Mouse (Mus musculus) left cerebral cortex, adult 18-20 months (tissue): ENCODE measurements around the gene Ooep. TPM values are rescaled to one million over a fixed set of nuclear protein-coding genes. Genes with fewer than 3 reads are reported as not detected.
"Not testable (repeated sequence)": the region's sequence is repeated elsewhere in the genome, so short reads cannot be mapped to it uniquely, and the experiment has no call there.

Experiments used
- DNase-seq, 2 experiments: peaks; one replicate each; pipeline ENCODE4 v3.0.0; 2021 to 2022; ENCODE audit warnings: low spot score in 2 of 2, mixed read lengths in 1 of 2
- total RNA-seq, 2 experiments: library from RNA; stranded (reverse); gene quantifications; 2 replicates each; pipeline ENCODE4 v1.2.3; 2021

Gene Ooep
- total RNA-seq, 2 experiments from 2014 or later = not detected

DNA sequence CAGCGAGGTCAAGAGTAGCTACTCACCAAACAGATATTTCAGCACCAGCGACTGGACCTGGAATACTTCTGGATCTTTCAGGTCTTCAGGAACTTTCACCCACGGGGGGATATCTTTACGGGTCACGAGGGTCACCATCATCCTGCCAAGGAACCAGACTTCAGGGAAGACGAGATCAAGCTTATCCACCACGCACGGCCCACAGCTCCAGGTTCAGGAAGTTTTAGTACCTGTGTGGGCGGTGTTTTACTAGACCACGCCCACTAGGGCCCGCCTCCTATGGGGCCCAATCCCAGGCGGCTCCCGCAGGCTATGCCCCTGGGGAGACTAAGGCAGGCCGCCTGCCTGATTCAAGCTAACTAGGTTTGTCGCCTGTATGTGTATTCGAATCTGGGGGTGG is 10.6 kb downstream of the Ooep start, which contains the start of gene Dppa5a:
Gene Dppa5a, minus strand, starts transcription at position 219 of the 400 bp plus-strand sequence.
- DNase-seq = not testable (repeated sequence)

DNA sequence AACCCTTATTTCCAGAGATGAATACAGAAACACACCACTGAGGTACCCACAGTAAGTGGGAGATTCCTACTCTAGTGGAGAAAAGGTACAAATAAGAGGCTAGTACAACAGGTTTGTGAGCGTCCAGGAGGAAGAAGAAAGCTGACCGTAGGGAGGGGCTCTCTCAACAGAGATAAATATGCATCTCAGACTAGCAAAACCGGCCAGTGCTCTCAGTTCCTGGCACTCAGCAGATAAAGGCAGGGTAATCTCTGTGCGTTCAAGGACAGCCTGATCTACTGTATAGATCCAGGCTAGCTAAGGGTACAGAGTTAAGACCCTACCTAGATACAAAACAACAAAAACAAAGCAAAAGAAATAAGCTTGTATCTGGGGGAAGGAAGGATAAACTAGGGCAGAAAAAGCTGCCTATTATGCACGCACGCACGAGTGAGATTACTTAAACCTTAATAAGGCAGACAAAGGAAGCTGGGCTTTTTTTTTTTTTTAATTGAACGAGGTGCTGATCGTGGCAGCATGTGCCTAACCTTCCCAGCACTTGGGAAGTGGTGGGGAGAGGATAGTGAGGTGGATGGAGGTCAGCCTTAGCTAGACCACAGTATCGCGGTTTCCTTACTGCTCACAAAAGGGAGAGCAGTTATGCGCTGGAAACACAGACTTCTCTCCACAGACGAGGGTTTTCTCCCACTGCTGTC is 12.5 kb downstream of the Ooep start:
- no peak for DNase-seq

DNA sequence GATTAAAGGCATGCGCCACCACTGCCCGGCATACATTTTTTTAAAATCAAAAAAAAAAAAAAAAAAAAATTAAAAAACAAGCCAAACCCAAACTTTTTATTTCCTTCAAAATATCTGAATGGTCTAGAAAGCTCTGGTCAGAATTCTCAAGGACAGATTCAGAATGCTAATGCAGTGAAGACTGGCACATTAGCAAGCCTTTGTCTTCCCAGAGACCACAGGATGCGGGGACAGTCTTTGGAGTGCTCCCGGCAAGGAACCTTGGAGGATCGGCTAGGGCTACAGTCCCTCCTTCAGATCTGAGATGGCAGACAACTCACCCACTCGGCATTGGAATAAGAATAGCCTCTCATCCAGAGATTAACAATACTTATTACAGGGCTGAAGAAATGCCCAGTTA is 13.8 kb downstream of the Ooep start:
- DNase-seq = no peak

DNA sequence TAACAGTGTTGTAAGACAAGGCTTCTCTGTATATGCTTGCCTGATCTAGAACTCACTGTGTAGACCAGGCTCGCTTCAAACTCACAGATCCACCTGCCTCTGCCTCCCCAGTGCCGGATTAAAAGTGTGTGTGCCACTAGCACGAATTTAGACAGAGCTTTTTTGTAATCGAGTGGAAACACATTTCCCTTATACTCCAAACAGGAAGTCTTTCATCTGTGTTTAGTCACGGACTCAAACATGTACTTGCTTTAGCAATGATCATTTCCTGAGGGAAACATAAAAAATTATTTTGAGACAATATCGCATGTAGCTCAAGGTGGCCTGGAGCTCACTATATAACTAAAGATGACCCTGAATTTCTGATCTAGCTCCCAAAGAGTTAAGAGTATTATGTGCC is 15.2 kb downstream of the Ooep start:
- DNase-seq = no peak

DNA sequence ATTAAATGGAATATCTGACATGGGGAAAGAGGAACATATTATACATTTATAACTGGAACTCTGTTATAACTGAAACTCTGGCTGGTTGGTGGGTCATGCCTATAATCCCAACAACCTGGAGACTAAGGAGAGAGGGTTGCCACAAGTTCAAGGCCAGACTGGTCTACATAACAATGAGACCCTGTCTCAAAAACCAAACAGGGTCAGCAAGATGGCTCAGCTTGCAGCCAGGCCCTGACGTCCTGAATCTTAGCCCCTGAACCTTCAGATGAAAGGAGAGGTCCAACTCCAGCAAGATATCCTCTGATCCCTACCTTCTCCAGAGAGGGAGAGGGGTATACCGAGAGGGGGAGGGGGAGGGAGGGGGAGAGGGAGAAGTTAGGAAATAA is 18.0 kb downstream of the Ooep start:
- DNase-seq = no peak

DNA sequence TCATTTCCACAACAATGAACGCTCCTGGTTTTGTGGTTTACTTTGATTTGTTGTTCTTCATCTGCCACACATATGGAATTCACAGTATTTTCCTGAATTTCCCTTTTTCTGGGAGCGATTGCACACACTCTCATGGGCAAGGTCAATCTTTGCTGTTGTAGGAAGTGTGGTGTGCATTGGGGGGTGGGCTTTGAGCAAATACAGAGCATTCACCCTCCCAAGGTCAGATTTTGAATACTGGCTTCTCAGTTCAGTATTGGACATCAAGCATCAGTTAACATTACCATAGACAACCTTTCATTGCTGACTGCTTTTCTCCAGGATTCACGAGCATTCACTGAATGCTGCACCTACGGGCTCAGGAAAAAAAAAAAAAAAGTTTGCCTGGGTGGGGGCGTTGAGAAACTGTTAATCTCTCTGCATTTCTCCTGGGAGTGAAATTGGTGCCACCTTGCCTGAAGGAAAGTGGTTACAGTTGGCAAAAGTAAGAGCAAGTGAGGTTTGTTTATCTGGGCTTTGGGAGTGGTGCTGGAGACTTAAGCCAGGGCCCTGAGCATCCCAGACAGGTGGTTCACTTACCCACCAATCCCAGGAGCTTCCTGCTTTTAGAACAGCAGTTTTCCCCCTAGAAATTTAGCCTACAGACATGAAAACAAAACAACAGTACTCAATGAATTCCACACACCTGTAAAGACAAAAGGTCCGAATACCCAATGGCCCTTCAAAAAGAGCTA is 18.6 kb downstream of the Ooep start:
- no peak for DNase-seq

DNA sequence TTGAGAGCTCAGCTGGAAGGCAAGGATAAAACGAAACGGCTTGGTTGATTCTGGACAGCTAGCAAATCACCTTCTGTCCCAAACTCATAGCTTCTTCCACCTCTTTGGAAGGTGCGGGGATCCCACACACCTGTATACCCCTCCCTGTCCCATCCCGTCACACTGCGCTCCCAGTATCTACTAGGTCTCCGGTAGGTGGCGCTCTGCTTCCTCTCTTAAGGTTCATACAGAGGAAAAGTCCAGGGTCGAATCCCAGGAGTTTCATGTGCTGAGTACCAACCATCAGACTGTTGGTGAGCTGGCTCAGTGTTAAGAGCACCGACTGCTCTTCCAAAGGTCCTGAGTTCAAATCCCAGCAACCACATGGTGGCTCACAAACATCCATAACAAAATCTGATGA is 20.5 kb downstream of the Ooep start:
- peak; percentile 36 to 68 for DNase-seq

DNA sequence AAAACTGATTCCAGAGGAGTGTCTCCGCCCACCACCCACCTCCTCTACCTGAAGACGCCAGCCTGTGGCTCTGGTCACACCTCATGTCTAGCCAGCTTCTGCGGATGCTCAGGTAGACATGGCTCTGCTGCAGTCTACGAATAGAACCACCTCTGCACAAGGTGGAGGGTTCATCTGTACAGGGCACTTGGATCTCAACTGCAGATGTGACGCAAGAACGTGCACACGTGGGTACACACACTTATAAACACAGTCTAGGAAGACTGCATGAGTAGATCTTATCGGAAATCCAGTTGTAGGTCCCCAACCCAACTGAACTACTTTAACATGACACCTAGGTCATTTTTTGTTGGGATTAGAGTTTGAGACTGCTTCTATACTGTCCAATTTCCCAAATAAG is 22.9 kb downstream of the Ooep start, which contains the start of gene Gsta2:
Gene Gsta2, minus strand, starts transcription at position 178 of the 400 bp plus-strand sequence.
- no peak for DNase-seq

DNA sequence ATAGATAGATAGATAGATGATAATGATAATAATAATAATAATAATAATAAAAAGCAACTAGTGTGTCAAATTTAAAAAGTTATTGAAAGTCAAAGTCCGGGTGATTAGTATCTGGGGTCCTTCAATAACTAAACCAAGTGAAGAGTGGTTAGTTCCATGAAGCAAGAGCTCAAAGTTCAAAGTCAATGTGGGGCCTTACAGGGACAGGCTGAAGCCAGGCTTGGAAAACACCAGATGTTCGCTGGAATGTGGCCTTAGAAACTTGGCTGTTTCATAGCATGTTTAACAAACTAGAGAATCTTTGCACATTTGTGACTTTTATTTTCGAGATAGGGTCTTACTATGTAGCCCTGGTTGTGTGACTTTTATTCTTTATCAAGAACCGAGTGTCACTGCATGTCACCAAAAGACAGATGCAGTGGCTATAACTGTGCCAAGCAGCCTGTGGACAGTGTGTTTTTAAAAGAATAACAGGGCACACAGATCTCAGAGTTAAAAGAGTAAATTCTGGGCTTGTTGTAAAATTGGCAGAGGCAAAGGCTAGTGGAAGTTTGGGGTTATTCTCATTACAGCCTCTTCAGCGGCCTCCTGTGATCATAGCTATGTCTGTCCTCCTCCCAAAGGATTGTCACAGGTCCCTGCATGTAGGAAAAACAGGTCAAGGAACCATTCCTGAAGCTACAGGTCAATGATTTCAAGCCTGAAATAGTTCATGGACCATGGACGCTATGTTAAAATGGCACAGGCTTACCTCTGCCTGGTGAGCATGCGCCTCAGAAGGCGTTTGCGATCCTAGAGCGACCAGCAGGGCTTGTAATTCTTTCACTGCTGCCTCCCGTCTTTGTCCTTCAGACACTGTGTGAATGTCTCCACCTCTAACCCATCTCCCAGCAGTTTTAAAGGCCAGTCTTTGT is 23.6 kb downstream of the Ooep start:
- no peak for DNase-seq

DNA sequence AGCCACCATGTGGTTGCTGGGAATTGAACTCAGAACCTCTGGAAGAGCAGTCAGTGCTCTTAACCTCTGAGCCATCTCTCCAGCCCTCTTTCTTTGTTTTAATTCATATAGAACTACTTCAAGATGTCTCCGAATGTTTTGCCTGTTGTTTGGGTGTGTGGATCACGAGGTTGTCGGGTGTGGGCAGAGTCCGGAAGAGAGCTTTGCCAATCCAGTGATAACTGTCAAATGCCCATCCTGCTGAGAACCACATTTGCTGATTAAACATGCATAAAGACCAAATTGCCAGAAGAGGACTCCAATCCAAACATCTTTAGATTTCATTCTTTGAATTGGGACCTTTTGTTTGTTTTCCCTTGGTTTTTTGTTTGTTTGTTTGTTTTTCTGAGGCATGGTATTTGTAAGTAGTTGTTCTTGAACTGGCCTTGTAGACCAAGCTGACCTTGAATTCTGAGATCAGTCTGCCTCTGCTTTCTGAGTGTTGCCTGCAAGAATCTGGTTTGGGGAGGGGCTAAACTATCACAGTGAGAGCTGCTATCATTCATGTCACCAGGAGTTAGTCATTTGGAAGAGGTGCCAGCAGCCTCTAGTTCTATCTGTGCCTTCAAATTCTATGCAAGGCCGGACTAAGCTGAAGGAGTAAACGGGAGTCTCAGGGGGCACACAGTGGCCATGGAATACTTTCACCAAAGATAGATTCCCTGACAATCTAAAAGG is 26.9 kb downstream of the Ooep start:
- no peak for DNase-seq

DNA sequence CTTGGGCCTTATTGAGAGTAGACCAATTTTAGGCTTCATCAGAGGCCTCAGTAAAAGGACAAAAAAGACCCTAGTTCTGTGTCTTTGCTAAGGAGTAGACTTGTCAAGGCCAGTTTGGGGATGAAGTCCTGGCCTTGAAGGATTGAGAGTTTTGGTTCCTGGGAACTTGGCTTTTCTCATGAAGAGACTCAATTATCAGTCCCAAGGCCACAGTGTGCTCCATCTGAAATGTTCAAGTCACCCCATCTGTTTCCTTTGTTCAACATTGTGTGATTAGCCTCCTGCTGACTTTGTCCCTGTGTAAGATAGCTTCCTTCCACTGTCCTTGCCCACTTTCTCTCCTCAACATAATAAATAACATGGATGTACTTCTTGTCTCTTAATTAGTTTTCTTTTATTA is 28.5 kb downstream of the Ooep start:
- DNase-seq = not testable (repeated sequence)

DNA sequence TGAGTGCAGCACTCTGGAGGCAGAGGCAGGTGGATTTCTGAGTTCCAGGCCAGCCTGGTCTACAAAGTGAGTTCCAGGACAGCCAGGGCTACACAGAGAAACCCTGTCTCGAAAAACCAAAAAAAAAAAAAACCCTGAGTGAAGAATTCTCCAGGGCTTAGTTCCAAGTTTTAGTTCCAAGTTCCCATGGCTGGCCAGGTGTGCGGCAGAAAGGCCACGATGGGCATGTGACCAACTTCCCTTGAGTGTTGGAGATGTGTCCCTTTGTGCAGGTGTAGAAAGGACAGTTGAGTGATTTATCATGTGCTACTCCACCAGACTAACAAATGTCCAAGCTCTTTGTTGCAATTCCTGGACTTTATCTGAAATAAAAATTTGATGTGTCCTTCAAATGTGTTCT is 29.4 kb downstream of the Ooep start:
- not testable (repeated sequence) for DNase-seq

DNA sequence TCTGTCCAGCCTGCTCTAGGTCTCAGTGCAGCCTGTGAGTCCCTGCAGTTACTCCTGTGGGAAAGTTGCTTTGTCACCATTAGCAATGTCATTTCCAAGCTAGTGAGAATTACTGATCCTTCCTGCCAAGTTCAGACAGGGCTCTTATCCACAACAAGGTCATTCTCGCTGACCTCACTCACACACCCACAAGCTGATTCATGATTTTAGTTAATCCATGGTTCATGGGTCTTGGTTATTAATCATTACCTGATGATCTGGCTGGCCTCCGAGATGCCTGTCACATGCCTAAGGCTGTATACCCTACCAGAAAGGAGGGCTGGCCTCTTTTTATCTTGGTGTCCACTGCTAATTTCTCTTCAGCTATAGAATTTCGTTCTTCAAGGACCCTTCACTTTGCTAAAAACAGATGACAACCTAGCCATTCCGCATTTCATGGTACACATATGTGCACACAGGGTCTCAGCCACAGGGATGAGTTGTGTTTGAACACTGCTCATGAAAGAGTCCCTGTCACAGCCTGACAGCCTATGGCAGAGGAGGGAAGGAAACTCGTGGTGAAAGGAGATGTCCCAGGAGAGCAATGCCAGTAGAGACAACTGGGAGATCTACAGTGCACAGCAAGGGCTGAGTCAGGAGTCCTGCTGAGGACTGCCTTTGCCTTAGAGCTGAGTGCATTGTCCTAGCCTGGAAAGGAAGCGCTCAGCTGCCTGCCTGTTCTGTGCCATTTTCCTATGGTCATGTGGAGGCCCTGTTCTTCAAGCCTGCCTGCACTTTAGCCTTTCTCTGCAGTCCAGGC is 30.1 kb downstream of the Ooep start:
- not testable (repeated sequence) for DNase-seq

DNA sequence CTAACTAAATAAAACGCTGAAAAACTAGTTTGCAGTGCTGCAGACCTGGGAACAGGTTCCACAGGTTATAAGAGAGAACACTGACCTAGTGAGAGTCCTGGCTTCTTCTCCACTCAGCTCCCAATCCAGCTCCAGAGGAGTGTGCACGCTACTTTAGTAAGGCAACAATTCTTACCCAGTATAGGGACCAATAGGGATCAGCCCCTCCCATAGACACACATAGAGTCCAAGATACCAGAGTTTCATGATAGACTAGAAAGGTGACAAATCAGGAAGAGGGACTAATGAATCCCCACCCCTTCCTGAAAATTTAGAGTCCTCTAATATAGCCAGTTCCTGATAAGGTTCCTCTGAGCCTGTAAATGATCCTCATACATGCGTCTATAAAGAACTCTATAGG is 31.5 kb downstream of the Ooep start:
- no peak for DNase-seq

DNA sequence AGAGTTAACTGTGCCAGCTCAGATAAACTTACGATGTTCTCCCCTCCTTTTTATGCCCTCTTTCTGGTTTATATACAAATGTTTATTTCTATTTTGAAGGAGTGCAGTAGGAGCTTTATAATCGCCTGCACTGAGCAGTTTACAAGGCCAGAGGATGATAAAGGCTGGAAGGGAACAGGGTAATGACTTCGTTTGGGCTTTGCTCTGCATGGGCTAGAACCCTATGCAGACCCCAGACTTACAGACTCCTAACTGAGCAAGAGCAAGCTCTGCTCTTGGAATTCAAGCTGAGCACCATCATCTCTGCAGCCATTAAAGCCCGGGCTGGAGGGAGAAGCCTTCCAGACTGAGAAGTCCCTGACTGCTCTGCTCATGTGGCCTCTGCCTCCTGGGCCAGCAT is 33.3 kb downstream of the Ooep start:
- not testable (repeated sequence) for DNase-seq

DNA sequence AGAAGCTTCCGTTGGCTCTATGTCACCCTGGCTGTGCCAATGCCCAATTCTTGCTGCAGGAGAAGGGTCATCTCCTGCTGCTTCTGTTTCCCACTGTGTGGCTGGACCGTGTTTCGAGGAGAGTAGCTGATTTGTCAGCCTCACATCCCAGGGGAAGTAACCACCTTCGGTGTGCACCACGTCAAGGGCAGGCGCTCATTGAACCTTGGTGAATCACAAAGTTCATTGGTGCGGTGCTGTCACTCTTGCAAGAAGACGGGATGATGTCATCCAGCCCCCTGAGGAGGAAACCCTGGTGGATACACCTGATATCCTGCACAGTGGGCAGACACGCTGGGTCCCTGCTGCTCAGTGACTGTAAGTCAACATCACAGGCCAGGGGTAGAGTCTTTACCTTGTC is 35.5 kb downstream of the Ooep start:
- DNase-seq = not testable (repeated sequence)

DNA sequence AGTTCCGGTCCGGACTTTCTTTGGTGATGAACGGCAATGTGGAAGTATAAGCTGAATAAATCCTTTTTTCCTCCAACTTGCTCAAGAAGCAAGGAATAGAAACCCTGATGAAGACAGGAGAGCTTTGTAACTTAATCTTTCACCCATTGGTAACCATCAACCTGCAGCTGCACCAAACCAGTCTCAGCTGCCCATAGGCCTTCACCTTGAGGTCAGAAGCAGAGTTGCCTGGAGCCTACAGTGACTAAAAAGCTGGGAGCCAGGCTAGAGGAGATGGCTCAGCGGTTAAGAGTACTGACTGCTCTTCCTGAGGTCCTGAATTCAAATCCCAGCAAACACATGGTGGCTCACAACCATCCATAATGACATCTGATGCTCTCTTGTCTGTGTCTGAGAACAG is 36.0 kb downstream of the Ooep start:
- not testable (repeated sequence) for DNase-seq

DNA sequence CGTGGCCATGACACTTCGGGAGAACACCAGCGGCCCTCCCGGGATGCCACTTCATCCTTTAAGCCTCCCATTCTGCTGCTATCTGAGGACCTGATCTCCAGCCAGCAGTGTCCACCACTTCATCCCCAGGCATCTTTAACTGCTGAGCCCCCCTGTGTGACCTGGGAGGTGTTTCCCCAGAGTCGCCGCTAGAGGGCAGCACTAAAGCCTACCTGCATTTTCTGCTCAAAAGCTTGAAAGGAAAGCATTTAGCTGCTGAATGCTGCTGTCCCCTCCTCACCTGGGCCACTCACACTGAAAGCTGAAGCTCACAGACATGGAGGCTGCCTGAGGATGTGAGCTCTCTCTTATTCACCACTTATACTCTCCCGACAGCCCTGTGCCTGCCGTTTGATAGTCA is 38.2 kb downstream of the Ooep start:
- DNase-seq = peak; percentile 18 to 44

DNA sequence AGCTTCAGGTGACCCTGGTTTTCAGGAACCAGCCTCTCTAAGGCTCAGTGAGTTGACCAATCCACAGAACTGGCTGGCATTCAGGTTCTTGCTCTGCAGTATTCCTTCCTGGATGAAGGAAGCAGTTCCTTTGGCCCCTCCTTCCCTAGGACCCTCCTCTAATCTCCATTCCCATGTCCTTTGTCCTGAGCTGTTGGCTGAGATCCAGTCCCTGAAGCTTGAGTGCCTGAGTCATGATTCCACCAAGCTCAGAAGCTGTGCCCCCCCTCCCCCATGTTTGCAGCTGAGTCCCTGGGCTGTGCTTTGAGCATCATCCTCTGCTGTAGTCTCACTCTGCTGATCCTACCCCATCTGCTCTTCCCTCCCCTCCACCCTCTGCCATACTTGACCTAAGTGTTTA is 41.5 kb downstream of the Ooep start:
- DNase-seq = not testable (repeated sequence)

DNA sequence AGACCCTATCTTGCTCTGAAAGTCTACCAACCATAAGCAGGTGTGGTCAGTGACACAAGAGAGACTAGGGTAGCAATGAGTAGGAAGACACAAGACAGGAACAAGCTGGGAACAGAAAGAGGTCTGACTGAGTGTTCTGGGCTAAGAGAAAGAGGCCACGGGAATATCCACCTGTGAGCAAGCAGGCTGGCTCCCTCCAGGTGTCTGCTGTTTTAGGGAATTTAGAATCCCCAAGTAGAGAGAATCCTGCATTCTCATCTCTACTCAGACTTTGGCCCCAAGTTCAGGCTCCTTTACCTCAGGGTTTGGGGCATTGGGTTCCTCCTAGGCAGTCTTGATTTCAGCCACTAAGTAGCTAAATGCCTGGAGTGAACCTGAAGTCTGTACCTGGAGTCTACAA is 51.2 kb downstream of the Ooep start, which contains the start of gene Omt2b:
Gene Omt2b, plus strand, starts transcription at position 301 of the 400 bp plus-strand sequence.
- not testable (repeated sequence) for DNase-seq
